Mouse (Mus musculus) limb, embryonic 10.5 days (tissue): ENCODE results near the gene Yjefn3. TPM values are rescaled to one million over a fixed set of nuclear protein-coding genes. Genes with fewer than 3 reads are reported as not detected.
A peak's percentile ranks its signal among the peaks of the same experiment; 100 is the strongest.
"Not testable (repeated sequence)": the region's sequence is repeated elsewhere in the genome, so short reads cannot be mapped to it uniquely, and the experiment has no call there.

Source experiments
- DNase-seq: peaks from one replicate; pipeline ENCODE4 v3.0.0-alpha.2; 2017; ENCODE audit warnings: low spot score
- H3K27ac ChIP-seq: fragments of 300-500 bp; sonication (generic); 2 replicates; pipeline ENCODE4 v1.5.1; 2016; ENCODE audit warnings: mild to moderate bottlenecking
- H3K27me3 ChIP-seq: fragments of 300-500 bp; sonication (generic); 2 replicates; pipeline ENCODE4 v1.6.1; 2016; ENCODE audit warnings: low read depth, mild to moderate bottlenecking; ENCODE audit not compliant: poor library complexity, severe bottlenecking
- H3K36me3 ChIP-seq: fragments of 300-500 bp; sonication (generic); 2 replicates; pipeline ENCODE4 v1.6.1; 2016; ENCODE audit warnings: mild to moderate bottlenecking, moderate library complexity
- H3K4me1 ChIP-seq: fragments of 300-500 bp; sonication (generic); 2 replicates; pipeline ENCODE4 v1.6.1; 2016
- H3K4me3 ChIP-seq: fragments of 300-500 bp; sonication (generic); 2 replicates; pipeline ENCODE4 v1.5.1; 2016; ENCODE audit warnings: mild to moderate bottlenecking, moderate library complexity
- H3K9me3 ChIP-seq: fragments of 300-500 bp; sonication (generic); replicated peaks from 2 replicates; pipeline ENCODE4 v1.6.1; 2016; ENCODE audit warnings: mild to moderate bottlenecking
- WGBS: fragments of 180-500 bp; shearing (Covaris S2); methylation state at CpG from one replicate; pipeline ENCODE4 v1.1.7; 2016; 5-methylcytosine and 5-hydroxymethylcytosine counted together
- polyA plus RNA-seq: library from polyadenylated mRNA; unstranded; fragments of >200 nt; fragmentation: Nextera tagmentation; extraction: Ambion mirVana; gene quantifications from 2 replicates; pipeline ENCODE4 v1.2.1, GENCODE M21; 2016

Gene Yjefn3
- polyA plus RNA-seq: 2.0 and 2.9 TPM in 2 replicates

DNA sequence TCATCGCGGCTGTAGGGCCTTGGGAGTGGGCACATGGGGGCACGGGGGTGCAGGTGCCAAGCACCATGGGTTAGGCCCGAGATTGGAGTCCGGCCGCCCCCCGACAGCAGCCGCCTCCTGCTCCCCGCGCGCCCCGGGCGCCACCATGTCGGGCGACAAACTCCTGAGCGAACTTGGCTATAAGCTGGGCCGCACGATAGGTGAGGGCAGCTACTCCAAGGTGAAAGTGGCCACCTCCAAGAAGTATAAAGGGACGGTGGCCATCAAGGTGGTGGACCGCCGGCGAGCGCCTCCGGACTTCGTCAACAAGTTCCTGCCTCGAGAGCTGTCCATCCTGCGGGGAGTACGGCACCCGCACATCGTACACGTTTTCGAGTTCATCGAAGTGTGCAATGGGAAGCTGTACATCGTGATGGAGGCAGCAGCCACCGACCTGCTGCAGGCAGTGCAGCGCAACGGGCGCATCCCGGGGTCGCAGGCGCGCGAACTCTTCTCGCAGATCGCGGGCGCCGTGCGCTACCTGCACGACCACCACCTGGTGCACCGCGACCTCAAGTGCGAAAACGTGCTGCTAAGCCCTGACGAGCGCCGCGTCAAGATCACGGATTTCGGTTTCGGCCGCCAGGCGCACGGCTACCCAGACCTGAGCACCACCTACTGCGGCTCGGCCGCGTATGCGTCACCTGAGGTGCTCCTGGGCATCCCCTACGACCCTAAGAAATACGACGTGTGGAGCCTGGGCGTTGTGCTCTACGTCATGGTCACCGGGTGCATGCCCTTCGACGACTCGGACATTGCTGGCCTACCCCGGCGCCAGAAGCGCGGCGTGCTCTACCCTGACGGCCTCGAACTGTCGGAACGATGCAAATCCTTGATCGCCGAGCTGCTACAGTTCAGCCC is at the start of gene Yjefn3, which contains the start of the genes Tssk6 and Ndufa13:
Gene Yjefn3, minus strand, starts transcription at position 550 of the 900 bp plus-strand sequence.
Gene Tssk6, plus strand, starts transcription at position 22 of the 900 bp plus-strand sequence.
Gene Ndufa13, minus strand, starts transcription at position 396 of the 900 bp plus-strand sequence.
- Histone ChIP-seq H3K27ac (peak within 1 kb of the TSS; percentile 95), H3K27me3 (no peaks in the 10 kb centered on the region), H3K4me1 (peaks cover 39% of the 10 kb centered on the region), H3K9me3 (no peaks in the 10 kb centered on the region), H3K36me3 (peaks cover 41% of the 10 kb centered on the region), H3K4me3 (peak within 1 kb of the TSS; percentile 79)
- DNase-seq: no peak
- 5% methylated on average over 89 of the region's 89 CpGs for WGBS

DNA sequence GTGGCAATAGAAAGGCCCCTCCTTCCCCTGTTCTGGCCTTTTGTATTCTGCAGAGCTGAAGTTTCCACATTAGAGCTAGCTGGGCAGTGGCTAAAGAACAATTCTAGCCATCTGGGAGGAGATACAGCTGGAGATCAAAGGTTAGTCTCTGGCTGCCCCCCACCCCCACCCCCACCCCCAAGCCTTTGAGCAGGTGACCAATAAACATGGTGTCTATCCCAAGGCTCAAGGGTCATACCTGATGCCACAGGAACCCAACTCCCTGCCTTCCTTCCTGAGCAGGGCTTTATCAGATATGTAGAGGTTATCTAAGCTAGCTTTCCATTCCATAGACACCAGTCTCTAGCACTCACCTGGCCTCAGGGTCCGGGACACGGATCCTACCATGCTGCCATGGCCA is 47.8 kb upstream of the Yjefn3 start:
- no peaks in the 10 kb centered on the region for H3K27me3 ChIP-seq
- H3K4me1 ChIP-seq: no peaks in the 10 kb centered on the region; the same call in 1 of the 2 replicates
- H3K36me3 ChIP-seq: peaks cover 57% of the 10 kb centered on the region
- no peak for DNase-seq
- no peaks in the 10 kb centered on the region for H3K9me3 ChIP-seq
- no peak overlapping the region for H3K4me3 ChIP-seq
- WGBS: 98% methylated on average over 2 of the region's 2 CpGs
- no peak overlapping the region for H3K27ac ChIP-seq

DNA sequence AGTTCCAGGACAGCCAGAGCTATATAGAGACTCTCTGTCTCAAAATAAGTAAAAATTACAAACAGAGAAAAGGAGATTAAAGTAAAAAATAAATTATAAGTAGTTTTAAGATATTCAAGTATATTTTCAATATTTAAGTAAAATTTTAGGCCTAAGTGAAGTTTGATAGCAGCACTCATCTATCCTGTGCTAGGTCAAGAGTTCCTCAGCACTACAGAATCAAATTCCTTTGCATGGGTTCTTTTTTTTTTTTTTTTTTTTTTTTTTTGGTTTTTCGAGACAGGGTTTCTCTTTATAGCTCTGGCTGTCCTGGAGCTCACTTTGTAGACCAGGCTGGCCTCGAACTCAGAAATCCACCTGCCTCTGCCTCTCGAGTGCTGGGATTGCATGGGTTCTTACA is 40.0 kb upstream of the Yjefn3 start:
- not testable (repeated sequence) for H3K4me3 ChIP-seq, H3K27ac ChIP-seq, H3K27me3 ChIP-seq, H3K9me3 ChIP-seq, DNase-seq
- Histone ChIP-seq H3K4me1 (peaks cover 31% of the 10 kb centered on the region), H3K36me3 (peaks cover 58% of the 10 kb centered on the region)
- 93% methylated on average over 3 of the region's 3 CpGs for WGBS

DNA sequence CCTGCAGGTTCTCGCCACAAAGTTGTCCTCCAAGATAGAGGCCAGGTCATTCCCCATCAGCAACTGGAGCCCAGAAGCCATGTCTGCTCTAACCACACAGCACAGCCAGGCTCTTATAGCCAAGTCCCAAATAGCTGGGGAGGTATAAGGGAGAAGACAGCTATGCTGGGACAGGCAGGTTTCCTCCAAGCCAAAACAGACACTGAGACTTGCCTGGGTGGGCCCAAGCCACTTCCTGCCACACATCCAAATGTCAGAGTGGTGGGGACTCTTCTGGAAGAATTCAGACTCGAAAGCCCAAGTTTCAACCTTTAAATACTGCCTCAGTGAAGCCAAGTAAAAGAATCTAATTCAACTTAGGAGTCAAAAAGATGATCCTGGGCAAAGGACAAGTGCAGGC is 37.9 kb upstream of the Yjefn3 start:
- Histone ChIP-seq H3K27ac (peak overlapping the region; percentile 32; the same call in 1 of the 2 replicates), H3K9me3 (no peaks in the 10 kb centered on the region), H3K27me3 (no peaks in the 10 kb centered on the region), H3K36me3 (peaks cover 52% of the 10 kb centered on the region), H3K4me1 (peaks cover 37% of the 10 kb centered on the region), H3K4me3 (no peak overlapping the region)
- DNase-seq: no peak
- WGBS: 90% methylated on average over 2 of the region's 2 CpGs

DNA sequence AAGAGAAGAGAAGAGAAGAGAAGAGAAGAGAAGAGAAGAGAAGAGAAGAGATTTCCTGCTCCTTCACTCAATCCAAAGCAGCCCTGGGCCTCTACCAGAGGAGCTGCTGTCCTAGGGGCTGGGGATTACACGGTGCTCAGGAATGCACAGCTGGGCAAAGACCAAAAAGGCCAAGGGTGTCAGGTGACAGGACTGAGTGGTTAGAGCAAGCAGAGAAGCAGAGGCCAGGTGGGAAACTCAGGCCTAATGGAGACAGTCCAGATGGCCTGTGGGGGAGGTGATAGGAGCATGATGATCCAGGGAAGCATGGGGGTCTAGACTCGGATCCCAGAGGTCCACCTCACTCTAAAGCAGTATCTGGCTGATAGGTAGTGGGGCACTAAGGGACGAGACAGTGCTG is 37.1 kb upstream of the Yjefn3 start:
- Histone ChIP-seq H3K9me3 (no peaks in the 10 kb centered on the region), H3K36me3 (peaks cover 56% of the 10 kb centered on the region), H3K27me3 (no peaks in the 10 kb centered on the region), H3K4me3 (no peak overlapping the region), H3K4me1 (peaks cover 37% of the 10 kb centered on the region), H3K27ac (peak overlapping the region; percentile 32; the same call in 1 of the 2 replicates)
- peak; percentile 64 for DNase-seq
- 33% methylated on average over 3 of the region's 3 CpGs for WGBS

DNA sequence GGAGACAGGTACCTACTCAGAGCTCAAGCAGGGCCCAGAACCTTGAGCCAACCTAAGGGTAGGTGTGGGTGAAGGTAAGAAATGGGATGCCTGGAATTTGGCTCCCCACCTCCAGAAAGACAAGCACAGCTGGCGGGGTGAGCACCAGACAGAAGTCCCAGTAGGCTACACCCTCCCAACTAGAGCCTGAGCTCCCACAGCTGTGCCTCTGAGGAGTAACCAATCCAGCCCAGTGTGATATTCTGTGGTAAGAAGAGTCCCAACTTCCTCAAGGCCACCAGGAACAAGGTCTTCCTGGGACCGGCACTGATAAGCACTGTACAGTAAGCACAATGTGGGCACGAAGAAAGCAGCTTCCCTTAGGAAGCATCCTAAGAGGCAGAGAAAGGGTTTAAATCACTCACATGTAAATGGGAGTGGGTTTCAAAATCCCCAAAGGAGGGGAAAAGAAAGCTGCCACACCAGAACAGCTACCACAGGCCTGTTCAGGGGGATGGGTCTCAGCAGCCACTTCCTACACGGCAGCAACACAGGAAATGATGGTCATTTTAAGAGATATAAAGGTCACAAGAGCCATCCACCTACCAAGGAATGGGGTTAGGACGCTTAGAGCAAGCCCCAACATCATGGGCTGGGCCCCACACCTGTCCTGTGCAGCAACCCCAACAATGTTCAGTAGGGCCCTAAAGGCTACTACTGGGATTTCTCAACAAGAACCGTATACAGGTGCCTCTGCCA is 35.9 kb upstream of the Yjefn3 start:
- H3K4me1 ChIP-seq: peaks cover 33% of the 10 kb centered on the region
- DNase-seq: no peak
- peaks cover 63% of the 10 kb centered on the region for H3K36me3 ChIP-seq

DNA sequence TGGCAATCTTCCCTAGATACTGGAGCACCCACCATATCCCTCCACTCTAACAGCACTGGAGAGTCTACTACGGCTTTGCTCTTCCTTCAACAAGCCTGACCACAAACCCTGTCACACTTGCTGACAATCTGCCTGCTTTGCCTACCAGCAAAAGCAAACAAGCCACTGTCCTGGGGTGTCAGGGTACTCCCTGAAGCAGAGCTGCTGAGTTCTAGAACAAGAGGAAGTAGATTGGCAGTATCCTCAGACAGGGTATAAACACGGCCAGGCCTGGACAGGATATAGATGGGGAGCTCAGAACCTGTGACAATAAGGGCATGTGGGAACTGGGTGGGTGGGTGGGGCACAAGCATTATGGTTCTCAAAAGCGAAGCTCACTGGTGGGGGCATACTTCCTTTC is 35.0 kb upstream of the Yjefn3 start:
- DNase-seq: no peak
- Histone ChIP-seq H3K4me3 (no peak overlapping the region), H3K36me3 (peaks cover 67% of the 10 kb centered on the region), H3K27ac (no peak overlapping the region), H3K27me3 (no peaks in the 10 kb centered on the region), H3K4me1 (peaks cover 33% of the 10 kb centered on the region), H3K9me3 (no peaks in the 10 kb centered on the region)
- 89% methylated on average over 3 of the region's 3 CpGs for WGBS

More for the DNA sequence above, 35.9 kb upstream of the Yjefn3 start:
- 88% methylated on average over 6 of the region's 6 CpGs for WGBS
- Histone ChIP-seq H3K27ac (peak overlapping the region; percentile 16), H3K4me3 (no peak overlapping the region), H3K9me3 (no peaks in the 10 kb centered on the region), H3K27me3 (no peaks in the 10 kb centered on the region)

DNA sequence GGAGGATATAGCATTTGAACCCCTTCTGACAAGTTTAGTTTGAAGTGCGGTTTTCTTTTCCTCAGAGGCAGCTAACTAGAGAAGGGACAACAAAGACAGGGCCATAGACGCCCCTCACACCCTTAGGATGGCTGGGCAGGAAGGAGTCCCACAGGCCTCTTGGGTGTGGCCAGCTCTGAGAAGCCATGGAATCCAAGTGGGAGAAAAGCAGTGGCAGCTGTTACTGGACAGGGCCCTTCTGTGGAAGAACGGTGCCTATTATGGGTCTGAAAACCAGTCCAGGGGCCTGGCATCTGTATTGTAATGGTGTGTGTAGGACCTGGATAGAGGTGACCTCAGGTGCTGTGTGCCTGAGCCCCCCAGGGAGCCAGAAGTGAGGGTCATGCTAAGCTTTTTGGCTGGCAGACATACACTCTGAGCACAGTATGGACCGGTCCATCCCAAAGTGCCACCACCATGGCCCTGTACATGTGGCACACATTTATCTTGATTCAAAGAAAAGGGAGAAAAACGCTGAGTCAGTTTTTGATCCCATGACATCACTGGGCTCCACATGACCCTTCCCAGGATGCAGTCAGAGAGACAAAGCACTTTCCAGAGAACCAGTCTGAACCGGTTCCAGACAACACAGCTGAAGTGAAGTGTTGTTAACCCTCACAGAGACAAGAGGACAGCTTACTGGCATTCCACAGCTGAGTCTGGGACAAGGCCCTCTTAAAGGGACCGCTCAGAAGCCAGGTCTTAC is 33.7 kb upstream of the Yjefn3 start:
- Histone ChIP-seq H3K27me3 (no peaks in the 10 kb centered on the region), H3K9me3 (no peaks in the 10 kb centered on the region), H3K27ac (0 out of 2 replicates have a peak overlapping the region, but pooled peaks have one; percentile 27), H3K36me3 (peaks cover 76% of the 10 kb centered on the region), H3K4me3 (no peak overlapping the region), H3K4me1 (peaks cover 33% of the 10 kb centered on the region)
- DNase-seq: no peak
- 72% methylated on average over 7 of the region's 7 CpGs for WGBS

DNA sequence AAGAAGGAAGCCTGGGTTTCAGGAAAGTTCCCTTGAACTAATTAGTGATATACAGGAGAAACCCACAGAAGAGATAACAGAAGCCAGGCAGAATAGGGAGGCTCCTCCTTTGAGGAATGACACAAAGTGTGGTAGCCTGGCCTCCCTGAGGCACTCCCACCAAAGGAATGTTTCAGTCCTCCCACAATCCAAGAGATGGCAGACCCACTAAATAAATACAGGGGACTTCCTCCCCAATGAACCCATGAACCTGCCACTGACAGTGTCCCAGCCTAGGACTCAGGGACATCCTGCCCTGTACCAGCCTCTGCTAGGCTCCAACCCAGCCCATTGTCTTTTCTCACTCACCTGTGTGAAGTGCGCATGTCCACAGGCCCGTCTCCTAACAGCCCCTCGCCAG is 32.9 kb upstream of the Yjefn3 start:
- no peak for DNase-seq
- Histone ChIP-seq H3K4me3 (no peak overlapping the region), H3K36me3 (peaks cover 79% of the 10 kb centered on the region), H3K4me1 (peaks cover 29% of the 10 kb centered on the region), H3K27ac (no peak overlapping the region), H3K9me3 (no peaks in the 10 kb centered on the region), H3K27me3 (no peaks in the 10 kb centered on the region)
- WGBS: 95% methylated on average over 3 of the region's 3 CpGs

DNA sequence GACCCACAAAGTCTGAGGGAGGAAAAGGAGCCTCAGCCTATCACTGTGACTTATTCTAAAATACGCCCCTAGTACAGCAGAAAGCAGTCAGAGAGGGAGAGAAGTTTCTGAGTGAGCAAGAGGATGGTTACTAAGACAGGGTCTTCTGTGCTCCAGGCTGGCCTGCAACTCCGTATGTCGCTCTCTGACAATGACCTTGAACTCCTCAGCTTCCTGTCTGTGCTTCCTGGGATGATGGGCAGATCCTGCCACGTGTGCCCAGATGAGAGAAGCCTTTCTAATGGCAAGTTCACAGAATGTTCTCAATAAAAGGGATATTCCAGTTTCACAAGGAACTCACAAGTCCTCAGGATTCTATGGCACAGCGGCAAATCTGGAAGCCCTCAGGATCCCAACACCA is 32.1 kb upstream of the Yjefn3 start:
- DNase-seq: no peak
- Histone ChIP-seq H3K4me1 (peaks cover 20% of the 10 kb centered on the region), H3K9me3 (no peaks in the 10 kb centered on the region), H3K4me3 (no peak overlapping the region), H3K27me3 (no peaks in the 10 kb centered on the region), H3K36me3 (peaks cover 74% of the 10 kb centered on the region), H3K27ac (no peak overlapping the region)
- 91% methylated on average over 5 of the region's 5 CpGs for WGBS

DNA sequence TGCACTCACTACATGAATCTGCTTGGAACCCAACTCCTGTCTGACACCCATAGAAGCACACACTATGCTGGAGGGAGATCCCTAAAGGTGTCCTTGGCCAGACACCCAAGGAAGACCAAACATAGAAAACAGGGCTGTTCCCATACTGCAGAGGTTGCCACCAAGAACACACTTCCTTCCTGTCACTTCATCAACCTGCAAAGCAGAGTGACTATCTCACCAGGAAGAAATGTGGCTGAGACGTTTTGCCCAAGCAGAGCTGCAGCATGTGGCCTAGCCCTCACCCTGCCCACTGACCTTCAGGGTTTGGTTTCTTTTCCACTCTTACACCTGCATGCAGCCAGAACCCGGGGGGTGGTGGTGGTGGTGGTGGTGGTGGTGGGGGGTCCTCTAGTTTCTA is 31.3 kb upstream of the Yjefn3 start:
- 86% methylated on average over 2 of the region's 2 CpGs for WGBS
- DNase-seq: no peak
- peaks cover 80% of the 10 kb centered on the region for H3K36me3 ChIP-seq
- H3K27ac ChIP-seq: no peak overlapping the region
- peaks cover 13% of the 10 kb centered on the region for H3K4me1 ChIP-seq
- H3K27me3 ChIP-seq: no peaks in the 10 kb centered on the region
- H3K4me3 ChIP-seq: no peak overlapping the region
- H3K9me3 ChIP-seq: no peaks in the 10 kb centered on the region

DNA sequence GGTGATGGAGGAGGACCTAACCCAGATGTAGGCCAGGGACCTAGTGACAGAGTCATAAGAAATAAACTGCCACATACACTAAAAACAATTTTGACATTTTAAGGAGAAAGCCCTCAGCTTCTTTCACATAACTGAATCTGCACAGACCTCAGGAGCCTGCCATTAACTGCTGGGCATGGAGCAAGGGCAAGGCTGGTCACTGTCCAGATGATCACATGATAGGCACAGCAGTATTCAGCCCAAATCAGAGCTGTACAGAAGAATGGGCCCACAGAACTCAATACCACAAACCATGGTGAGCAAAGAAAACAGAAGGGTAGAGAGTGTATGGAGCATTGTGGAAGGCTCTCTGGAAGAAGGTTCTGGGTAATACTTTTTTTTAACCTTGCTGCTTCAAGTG is 24.4 kb upstream of the Yjefn3 start:
- no peak for DNase-seq
- Histone ChIP-seq H3K4me1 (0 out of 2 replicates have a peak, but pooled peaks cover 1% of the 10 kb centered on the region), H3K27me3 (no peaks in the 10 kb centered on the region), H3K36me3 (peaks cover 65% of the 10 kb centered on the region), H3K4me3 (no peak overlapping the region), H3K27ac (no peak overlapping the region), H3K9me3 (no peaks in the 10 kb centered on the region)
